ENCODE assay signal across 17 mouse cellular contexts in genomic region chr14:76619038-76619409, GRCm38 (mm10).
DNase-seq lines count a peak whose midpoint lies in the region; ATAC-seq and TF ChIP-seq lines count a peak whose summit lies in the region.
"Had no signal": no experiment of that assay in that cellular context is flagged by ENCODE, and none has a peak within 500 bp of the region (broad histone marks: within the 10 kb centered on the region; RNA-seq: fewer than 3 reads in every experiment).

No protein-coding gene starts in this region.

- no peak overlapping the region for H3K9ac ChIP-seq in hindbrain, embryonic 16.5 days (ENCODE audit: low read depth, low read length)
- no peak overlapping the region for H3K9ac ChIP-seq in hindbrain, embryonic 11.5 days (ENCODE audit: low read depth, low read length)
- no peak overlapping the region for H3K9ac ChIP-seq in forebrain, embryonic 16.5 days (replicated peaks; ENCODE audit: low read depth, low read length)
- H3K9ac ChIP-seq: kidney, embryonic 15.5 days; neural tube, embryonic 12.5 days had no signal

- no peaks in the 10 kb centered on the region for H3K36me3 ChIP-seq in hindbrain, embryonic 16.5 days (ENCODE audit: control insufficient read depth, insufficient read depth, low read length)
- H3K36me3 ChIP-seq in hindbrain, embryonic 11.5 days (ENCODE audit: control insufficient read depth, insufficient read depth, low read length) = no peaks in the 10 kb centered on the region
- no peaks in the 10 kb centered on the region for H3K36me3 ChIP-seq in testis, adult 2 months (ENCODE audit: control insufficient read depth, insufficient read depth, low read length)
- no peaks in the 10 kb centered on the region for H3K36me3 ChIP-seq in forebrain, embryonic 16.5 days (ENCODE audit: control insufficient read depth, insufficient read depth)
- H3K36me3 ChIP-seq: G1E; heart, embryonic 10.5 days; kidney, embryonic 15.5 days; neural tube, embryonic 12.5 days had no signal

- peaks cover 27% of the 10 kb centered on the region for H3K4me1 ChIP-seq in hindbrain, embryonic 16.5 days (ENCODE audit: control insufficient read depth, insufficient read depth, low read depth, low read length)
- peaks cover 13% of the 10 kb centered on the region for H3K4me1 ChIP-seq in hindbrain, embryonic 11.5 days (replicated peaks; ENCODE audit: control insufficient read depth, insufficient read depth, low read length)
- H3K4me1 ChIP-seq in testis, adult 2 months (ENCODE audit: control insufficient read depth, insufficient read depth, low read length) = peaks cover 15% of the 10 kb centered on the region
- peaks cover 36% of the 10 kb centered on the region for H3K4me1 ChIP-seq in forebrain, embryonic 16.5 days (replicated peaks; ENCODE audit: control insufficient read depth, insufficient read depth, low read length)

- ATAC-seq in hindbrain, embryonic 16.5 days = no peak
- ATAC-seq in hindbrain, embryonic 11.5 days (ENCODE audit: low FRiP score) = no peak
- ATAC-seq in forebrain, embryonic 16.5 days = peak; percentile 78

- no peak overlapping the region for H3K4me2 ChIP-seq in hindbrain, embryonic 16.5 days (ENCODE audit: low read length)
- H3K4me2 ChIP-seq in hindbrain, embryonic 11.5 days (replicated peaks; ENCODE audit: low read depth, low read length) = no peak overlapping the region
- no peak overlapping the region for H3K4me2 ChIP-seq in forebrain, embryonic 16.5 days (ENCODE audit: low read length)
- H3K4me2 ChIP-seq: kidney, embryonic 15.5 days; neural tube, embryonic 12.5 days had no signal

- TF ChIP-seq POLR2A in testis, adult 2 months (IDR thresholded peaks at IDR 0.05; ENCODE audit: control insufficient read depth, low read depth, low read length) = no peak

- H3K4me3 ChIP-seq in hindbrain, embryonic 16.5 days (ENCODE audit: low read length) = no peak overlapping the region
- H3K4me3 ChIP-seq in hindbrain, embryonic 11.5 days (ENCODE audit: low read depth, low read length) = no peak overlapping the region
- H3K4me3 ChIP-seq in testis, adult 2 months (ENCODE audit: control insufficient read depth, low read depth, low read length) = no peak overlapping the region
- no peak overlapping the region for H3K4me3 ChIP-seq in forebrain, embryonic 16.5 days (replicated peaks; ENCODE audit: low read length)
- H3K4me3 ChIP-seq: heart, embryonic 10.5 days; kidney, embryonic 15.5 days; neural tube, embryonic 12.5 days had no signal

- no peak for DNase-seq in hindbrain, embryonic 11.5 days (ENCODE audit: low spot score)
- DNase-seq in testis, postnatal 14 days (ENCODE audit: low spot score) = no peak
- DNase-seq in urinary bladder, postnatal 4 days (ENCODE audit: low spot score in 2 of 2) = no peak
- no peak for DNase-seq in adrenal gland, adult 18-20 months (ENCODE audit: low spot score in 2 of 2)
- DNase-seq: adrenal gland, postnatal 10 days; cerebellum, adult 9-10 months; gastrocnemius, postnatal 25 days; heart, postnatal 14 days; right cerebral cortex, postnatal 4 days had no signal

- H3K9me3 ChIP-seq in hindbrain, embryonic 16.5 days (ENCODE audit: control insufficient read depth, low read length) = no peaks in the 10 kb centered on the region
- no peaks in the 10 kb centered on the region for H3K9me3 ChIP-seq in hindbrain, embryonic 11.5 days (ENCODE audit: control insufficient read depth, low read length)
- no peaks in the 10 kb centered on the region for H3K9me3 ChIP-seq in forebrain, embryonic 16.5 days (ENCODE audit: control insufficient read depth, low read length)
- H3K9me3 ChIP-seq: heart, embryonic 10.5 days; kidney, embryonic 15.5 days; neural tube, embryonic 12.5 days had no signal

- TF ChIP-seq CTCF in testis, adult 2 months (IDR thresholded peaks at IDR 0.05; ENCODE audit: control insufficient read depth, insufficient read depth, insufficient replicate concordance, low read depth, low read length) = no peak

- WGBS in hindbrain, embryonic 16.5 days = 48% methylated on average over 7 of the region's 7 CpGs
- 65% methylated on average over 7 of the region's 7 CpGs for WGBS in hindbrain, embryonic 11.5 days
- 47% methylated on average over 7 of the region's 7 CpGs for WGBS in forebrain, embryonic 16.5 days

- no peaks in the 10 kb centered on the region for H3K27me3 ChIP-seq in hindbrain, embryonic 16.5 days (replicated peaks; ENCODE audit: control insufficient read depth, insufficient read depth, low read length)
- no peaks in the 10 kb centered on the region for H3K27me3 ChIP-seq in hindbrain, embryonic 11.5 days (ENCODE audit: control insufficient read depth, insufficient read depth, low read length)
- no peaks in the 10 kb centered on the region for H3K27me3 ChIP-seq in testis, adult 2 months (ENCODE audit: control insufficient read depth, insufficient read depth, low read length)
- no peaks in the 10 kb centered on the region for H3K27me3 ChIP-seq in forebrain, embryonic 16.5 days (replicated peaks; ENCODE audit: control insufficient read depth, insufficient read depth, low read length)
- H3K27me3 ChIP-seq: kidney, embryonic 15.5 days; neural tube, embryonic 12.5 days had no signal

- peak overlapping the region; percentile 26; the same call in 1 of the 2 replicates for H3K27ac ChIP-seq in hindbrain, embryonic 16.5 days (ENCODE audit: low read depth, low read length)
- H3K27ac ChIP-seq in hindbrain, embryonic 11.5 days (ENCODE audit: low read depth, low read length) = no peak overlapping the region
- H3K27ac ChIP-seq in testis, adult 2 months (ENCODE audit: control insufficient read depth, insufficient read depth, low read depth, low read length) = peak overlapping the region; percentile 59
- peak overlapping the region; percentile 92 for H3K27ac ChIP-seq in forebrain, embryonic 16.5 days (ENCODE audit: low read length)
- H3K27ac ChIP-seq: heart, embryonic 10.5 days; kidney, embryonic 15.5 days; macrophage; neural tube, embryonic 12.5 days had no signal
